Mouse (Mus musculus) megakaryocyte, adult 5-6 weeks (primary cell): ENCODE measurements around the gene Zdhhc14. TPM values are rescaled to one million over a fixed set of nuclear protein-coding genes. Genes with fewer than 3 reads are reported as not detected.

ENCODE experiments used
- ATAC-seq: 2 replicates; pipeline ENCODE4 v1.8.0; 2016; ENCODE audit warnings: mild to moderate bottlenecking, inconsistent platforms; ENCODE audit not compliant: poor library complexity, severe bottlenecking
- total RNA-seq, 2 experiments: library from RNA; stranded (forward) in 1 of 2; stranded (reverse) in 1 of 2; fragments of 153-499, 151-499 nt in 1 of 2; fragments of 221-1000, 200-1000 nt in 1 of 2; gene quantifications; 2 replicates each; pipeline versions ENCODE4 v1.2.3 to v1.2.4; 2015 to 2017

The Zdhhc14 gene
- total RNA-seq, 2 experiments from 2014 or later, result 0.87 to 1.4 TPM

DNA sequence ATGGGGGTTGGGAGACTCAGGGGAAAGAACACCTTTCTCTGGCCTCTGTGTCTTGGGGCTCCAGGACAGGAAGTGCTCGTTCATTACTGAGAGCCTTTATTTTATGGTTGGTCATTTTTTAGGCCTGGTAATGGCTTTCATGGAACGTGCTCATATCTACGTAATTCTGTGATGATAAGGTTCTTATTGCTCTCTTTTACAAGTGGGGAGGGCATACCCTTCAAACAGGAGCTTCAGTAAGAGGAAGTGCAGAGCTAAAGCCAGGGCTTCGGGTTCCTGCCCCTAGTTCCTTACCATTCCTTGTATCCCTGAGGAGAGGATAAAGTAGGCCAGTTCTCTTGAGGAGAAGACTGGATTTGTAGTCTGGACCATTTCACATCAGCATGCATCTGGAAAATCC, 158.3 kb downstream of the Zdhhc14 start:
- no peak for ATAC-seq

DNA sequence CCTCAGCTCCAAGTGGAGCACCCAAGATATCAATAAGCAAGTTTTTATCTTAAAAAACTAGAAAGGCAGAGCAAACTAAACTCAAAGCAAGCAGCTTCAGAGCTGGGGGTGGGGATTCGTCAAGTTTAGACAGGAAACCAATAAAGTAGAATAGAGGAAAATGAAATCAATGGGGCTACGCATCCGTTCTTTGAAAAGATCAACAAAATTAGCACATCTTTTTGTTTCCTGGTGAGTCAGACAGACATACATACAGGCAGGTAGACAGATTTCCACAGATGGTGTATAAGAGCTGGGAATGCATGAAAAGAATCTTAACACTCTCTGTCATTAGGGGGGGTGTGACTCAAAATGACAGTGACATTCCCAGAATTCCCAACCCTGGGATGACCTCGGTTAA, 159.2 kb downstream of the Zdhhc14 start:
- no peak for ATAC-seq

DNA sequence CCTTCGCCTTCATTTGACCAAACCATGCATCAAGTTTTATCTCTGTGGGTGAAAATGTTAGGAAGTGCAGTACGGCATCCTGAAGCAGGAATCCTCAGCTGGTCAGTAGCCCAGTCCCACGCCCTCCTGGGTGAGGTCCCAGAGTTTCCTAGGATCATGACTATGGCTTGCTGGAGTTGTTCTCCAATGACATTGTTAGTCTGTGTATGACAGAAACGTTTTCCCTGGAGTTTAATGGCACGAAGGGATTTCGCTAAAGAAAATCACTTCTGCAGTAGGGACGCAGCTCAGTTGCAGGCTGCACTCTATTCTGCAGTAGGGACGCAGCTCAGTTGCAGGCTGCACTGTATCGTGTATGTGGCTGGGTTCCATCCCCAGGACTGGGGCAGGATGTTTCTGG, 161.6 kb downstream of the Zdhhc14 start:
- no peak for ATAC-seq

DNA sequence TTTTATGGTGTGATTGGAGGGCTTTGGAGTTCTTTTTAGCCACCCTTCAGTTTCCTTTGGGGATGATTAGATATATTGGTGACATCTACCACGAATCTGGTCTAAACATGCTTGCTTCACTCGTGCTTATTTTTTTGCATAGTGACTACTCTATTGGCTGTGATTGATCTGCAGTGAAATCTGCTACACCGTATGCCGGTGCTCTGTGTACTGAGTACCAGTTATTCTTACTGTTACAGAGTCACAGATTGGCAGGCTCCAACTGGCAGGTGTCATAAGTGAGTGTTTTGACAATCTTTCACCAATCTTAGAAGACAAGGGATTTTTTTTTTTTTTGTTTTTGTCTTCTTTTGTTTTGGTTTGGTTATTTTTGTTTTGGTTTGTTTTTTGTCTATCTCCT, 163.2 kb downstream of the Zdhhc14 start:
- ATAC-seq, result no peak

DNA sequence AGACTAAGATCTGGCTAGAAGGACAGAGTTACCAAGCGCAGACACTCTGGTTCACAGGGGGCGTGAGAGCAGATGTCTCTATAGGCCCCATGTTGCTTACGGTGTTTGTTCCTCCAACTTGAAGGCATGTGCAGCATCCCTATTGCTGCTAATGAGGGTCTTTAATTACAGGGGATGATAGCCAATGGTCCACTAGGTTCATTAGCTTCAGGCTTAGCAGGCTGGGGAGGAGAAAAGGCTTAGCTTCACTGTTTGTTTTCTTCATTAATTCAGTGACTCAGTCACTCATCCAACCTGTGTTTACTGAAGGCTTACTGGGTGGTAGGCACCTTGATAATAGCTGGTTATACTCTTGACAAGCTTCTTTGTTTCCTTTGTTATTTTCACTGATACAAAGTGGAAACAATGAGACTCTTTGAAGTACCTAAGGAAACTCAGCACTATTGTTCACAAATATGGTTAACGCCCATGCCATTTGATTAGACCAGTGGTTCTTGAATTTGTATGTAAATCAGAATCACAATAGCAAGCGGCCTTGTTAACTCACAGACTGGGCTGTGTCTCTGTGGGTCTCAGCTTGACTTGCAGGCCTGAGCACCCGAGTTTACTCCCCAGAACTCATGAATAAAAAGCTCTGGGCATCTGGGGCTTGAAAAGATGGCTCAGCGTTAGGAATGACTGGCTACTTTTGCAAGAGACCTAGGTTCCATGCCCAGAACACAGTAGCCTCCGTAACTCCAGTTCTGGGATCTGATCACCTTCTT, 168.1 kb downstream of the Zdhhc14 start:
- no peak for ATAC-seq

DNA sequence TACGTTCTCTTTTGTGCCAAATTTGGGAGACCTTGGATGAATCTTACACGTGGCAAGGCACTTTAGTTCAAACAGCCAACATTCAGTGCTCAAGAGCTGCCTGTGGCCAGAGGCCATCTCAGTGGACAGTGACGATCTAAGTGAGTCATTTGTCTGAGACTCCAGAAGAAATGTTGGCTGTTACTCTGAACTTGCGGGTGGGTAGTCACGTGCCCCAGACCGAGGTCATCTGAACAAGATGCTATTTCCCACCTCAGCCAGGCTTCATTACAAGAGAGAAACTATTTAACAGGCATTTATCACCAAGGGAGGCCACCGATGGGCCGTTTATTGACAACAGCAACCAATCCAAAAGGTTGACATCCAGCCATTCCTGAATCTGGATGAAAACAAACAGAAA, 174.3 kb downstream of the Zdhhc14 start:
- ATAC-seq, result no peak

DNA sequence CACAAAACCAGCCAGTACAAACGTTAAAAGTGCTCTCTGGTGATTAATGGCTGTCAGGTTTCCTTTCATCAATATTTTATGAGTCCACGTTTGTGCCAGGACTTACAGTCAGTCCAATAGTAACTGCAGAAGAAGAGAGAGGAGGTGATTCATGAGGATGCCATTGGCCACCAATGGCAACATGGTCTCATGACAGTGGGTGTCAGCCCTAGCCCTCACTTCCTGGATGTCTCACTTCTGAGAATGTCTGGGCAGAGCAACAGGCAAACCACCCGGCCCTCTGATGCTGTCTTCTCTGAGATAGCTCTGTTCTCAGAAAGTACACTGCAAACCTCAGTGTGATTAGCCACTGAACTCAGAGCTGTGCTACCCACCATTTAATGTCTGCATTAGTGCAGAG, 176.1 kb downstream of the Zdhhc14 start:
- ATAC-seq, result no peak

DNA sequence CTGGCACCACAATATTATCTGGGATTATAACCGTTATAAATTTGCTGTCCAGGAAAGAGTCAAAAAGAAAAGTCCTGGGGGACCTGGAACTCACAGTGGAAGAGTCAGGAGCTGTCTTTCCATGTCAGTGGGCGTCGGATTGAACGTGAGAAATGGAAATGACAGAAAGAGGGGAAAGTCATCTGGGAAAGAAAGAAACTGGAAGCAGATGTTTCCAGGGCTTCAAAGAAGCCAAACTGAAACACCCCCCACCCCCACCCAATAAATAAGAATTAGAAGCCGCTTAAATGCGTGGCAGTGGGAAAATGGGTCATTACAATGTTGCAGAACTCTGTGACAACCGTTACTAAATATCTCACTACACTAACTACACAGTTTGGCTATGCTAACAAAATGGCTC, 176.6 kb downstream of the Zdhhc14 start:
- ATAC-seq, result no peak

DNA sequence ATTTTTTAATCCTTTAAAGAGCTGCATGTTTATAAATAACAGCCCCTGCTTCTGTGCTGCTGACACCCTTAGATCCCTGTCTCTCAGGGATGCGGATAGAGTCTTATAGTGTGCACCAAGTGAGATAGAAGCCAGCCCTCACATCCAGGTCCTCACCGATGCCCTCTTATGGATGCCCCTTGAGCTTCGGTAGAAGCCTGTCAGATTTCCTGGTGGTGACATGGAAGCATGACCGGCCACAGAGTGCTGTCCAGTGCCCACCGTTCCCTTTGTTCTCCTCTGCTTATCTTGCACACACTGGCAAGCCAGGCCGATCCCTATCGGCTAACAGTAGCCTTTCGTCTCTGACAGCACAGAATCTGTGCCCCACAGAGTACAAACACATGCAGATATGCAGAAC, 183.6 kb downstream of the Zdhhc14 start:
- ATAC-seq, result no peak

DNA sequence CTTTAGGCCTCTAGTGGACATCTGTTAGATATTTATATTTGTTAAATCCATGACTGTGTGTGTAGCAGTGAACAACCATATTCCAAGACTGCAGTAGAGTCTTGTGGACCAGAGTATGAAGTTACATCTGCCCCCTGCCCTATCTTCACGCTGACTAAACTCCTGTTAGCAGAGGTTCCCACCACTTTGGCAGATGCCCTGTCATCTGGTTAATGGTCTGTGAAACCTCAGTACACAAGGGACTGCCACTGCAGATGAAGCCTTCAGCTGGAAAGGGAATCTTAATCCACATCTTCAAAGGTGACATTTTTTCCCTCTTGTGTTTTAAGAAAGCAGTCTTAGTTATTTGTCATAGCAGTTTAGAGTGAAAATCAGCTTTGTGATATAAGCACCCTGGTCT, 187.0 kb downstream of the Zdhhc14 start:
- ATAC-seq, result no peak

DNA sequence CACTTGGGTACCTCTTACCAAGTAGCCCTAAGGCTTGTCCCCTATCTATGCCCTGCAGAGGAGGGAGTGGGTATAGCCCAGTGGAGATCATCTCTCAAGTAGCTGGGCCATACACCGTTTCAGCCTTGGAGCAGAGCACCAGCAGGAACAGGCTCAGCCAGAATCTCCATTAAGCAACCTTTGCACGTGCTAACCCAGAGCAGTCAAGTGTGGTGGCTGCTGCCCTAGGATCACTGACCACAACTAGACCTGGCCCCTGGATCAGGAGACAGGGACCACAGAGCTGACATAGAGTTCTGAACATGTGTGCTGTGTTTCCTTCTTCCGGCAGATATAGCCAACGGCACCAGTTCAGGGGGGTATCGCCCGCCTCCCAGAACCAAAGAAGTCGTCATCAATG, 193.0 kb downstream of the Zdhhc14 start:
- ATAC-seq, result no peak

DNA sequence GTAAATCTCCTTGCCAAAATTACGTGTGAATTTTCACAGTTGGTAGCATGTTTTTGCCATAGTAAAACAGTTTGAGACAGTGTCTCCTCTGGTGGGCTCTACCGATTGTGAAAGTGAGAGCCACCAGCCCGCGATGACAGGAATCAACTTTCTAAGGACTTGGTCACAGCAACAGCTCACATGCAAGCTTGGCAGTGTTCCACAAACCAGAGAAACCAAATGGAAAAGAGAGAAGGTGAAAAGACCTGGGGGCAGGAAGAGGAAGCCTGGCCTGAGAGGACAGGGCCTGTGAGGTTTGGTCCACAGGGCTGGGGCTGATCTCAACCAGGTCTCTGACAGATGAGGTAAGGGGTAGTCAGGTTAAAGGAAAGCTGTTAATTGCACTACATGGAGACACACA, 195.5 kb downstream of the Zdhhc14 start:
- no peak for ATAC-seq

DNA sequence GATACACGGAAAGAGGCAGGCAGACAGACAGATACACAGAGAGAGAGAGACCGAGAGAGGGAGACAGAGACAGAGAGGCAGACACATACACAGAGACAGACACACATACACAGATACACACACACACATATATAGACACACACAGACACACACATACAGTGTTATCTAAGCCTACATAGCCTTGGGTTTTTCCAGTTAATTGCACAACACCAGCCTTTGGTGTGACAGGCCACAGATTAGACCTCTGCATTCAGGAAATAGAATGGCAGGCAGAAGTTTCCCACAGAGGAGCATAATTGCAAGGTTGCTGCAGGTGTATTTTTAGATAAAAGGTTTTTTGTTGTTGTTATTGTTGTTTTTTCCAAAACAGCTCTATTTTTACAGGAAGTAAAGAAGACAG, 195.9 kb downstream of the Zdhhc14 start:
- ATAC-seq, result no peak

DNA sequence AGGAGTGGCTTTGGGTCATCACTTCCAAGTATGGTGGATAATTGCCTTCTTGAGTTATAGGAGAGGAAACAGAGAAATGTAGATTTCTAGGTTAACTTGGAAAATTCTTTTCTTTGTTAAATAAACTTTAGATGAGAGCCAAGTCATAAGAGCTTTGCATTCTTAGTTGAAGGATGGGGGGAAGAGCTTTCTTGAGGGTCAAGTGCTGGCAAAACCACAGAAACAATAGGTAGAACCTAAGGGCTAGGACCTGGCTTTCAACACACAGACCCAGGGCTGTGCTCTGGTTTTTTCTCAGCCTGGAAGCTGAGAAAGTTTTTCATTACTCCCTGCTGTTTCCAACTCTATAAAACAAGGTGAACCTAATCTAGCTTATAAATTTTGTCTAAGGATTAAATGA, 196.3 kb downstream of the Zdhhc14 start:
- ATAC-seq, result no peak

DNA sequence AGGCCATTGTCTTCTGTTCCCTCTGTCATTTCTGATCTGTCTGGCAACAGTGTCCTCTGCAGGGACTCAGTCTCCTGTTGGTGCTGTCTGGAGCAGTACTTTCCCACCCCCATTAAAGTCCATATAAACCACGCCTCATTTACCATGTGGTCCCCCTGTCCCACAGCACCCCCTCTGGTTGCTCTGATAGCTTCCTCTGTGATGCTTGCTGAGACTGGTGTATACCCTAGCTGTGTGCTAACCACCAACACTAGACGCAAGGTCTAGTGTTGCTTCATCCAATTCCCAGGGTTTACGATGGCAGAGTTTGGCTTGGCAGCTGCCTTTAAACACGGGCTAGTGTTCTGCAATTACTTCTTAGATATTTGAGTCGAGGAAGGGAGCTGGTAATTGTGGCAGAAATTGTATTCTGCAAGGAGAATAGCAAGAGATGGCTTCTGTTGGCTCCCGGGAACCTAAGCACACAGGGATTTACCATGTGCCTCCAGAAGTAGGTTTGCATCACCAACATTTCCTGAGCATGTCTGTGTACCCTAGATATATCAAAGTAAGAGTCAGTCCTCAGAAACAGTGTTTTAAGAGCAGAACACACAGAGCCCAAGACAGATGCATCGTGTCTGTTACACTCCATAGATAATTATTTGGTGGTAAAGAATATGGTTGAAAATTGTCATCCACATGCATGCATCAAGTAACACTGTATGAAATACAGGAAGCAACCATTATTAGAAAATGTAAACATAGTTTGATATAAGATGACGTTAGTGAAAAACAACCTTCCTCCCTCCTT, 198.6 kb downstream of the Zdhhc14 start:
- no peak for ATAC-seq

DNA sequence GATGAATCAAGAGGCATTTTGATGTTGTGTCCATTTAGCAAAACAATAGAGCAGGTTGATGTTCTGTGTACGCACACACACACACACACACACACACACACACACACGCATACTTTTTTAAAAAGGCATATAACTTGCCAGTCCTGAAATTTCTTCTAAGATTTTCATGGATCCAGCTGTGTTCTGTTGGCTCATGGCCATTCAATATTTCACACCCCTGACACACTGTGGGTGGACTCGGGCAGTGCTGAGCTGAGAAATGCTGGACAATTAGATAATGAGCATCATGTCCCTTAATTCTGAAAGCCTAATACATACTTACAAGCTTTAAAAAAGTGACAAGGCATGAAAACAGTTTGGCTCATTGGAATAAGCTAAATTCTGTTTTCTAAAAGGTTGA, 200.3 kb downstream of the Zdhhc14 start:
- no peak for ATAC-seq

DNA sequence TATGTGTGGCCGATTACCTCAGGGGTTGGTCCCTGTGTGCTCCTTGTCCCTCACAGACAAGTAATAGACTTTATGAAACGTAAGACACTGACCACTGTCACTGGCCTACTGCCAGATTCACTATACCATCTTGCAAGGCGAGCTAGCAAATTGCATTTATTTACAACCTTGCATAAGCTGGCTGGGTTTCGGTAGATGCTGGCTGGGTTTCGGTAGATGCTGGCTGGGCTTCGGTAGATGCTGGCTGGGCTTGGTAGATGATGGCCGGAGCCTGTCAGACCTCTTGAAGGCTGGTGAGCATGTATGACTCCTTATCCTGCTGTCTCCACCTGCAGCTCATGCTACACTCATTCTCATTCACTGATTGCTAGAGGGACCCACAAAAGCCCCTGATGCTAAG, 200.9 kb downstream of the Zdhhc14 start:
- ATAC-seq, result no peak

DNA sequence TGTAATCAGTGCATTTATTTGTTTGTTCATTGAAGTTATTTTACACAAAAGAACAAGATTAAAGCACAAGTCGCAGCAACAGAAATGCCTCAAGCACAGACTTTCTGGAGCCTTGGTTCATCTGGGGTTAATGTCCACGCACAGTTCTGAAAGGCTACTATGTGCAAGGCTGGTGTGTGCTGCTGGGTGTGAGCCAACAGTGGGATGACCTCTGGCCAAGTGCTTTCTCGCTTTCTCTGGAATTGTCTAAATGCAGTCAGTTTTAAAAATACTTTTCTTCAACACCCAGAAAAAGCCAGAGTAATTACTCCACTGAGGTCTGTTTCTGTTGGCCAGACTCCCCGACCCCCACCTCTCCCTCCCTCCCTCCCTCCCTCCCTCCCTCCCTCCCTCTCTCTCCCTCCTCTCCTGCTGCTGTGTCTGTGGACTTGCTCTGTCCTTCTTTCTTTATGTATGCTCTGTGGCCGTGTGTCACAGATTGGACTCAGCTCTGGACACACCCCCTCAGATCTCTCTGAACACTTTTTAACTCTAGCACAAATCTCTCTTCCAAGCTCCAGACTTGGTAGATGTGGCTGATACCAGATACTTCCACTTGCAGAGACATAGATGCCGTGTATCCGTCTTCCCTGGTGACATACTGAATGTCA, 206.2 kb downstream of the Zdhhc14 start:
- ATAC-seq, result no peak

DNA sequence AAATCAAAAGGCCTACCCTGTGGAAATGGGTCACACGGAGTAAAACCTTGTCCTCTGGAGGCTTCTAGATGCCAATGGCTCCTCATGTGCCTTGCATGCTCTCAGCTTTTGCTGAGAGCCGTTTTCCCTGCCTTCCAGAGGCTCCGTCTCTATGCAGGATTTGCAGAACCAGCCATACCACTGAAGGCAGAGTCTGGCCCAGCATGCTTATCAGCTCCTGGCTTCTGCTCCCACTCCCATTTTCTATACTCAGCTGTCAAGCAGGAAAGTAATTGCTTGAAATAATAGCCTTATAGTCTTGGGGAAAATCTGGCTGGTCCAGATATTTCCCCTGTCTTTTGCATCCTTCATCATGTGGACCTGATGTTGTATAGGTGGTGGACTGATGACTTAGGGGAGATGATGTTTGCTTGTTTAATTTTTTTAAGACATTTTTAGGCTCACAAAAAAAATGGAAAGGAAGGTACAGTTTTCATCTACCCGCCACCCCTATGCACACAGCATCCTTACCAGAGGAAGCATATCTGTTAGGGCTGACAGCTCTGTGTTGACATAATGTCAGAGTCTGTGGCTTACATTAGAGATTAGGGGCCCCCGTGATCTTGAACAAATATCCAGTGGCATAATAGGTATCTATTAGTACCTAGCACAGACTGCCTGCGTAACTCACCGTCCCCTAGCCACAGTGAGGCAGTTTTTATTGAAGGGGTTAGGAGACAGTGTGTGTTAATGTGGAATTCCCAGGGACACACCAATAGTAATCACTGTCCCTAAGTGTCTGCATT, 218.2 kb downstream of the Zdhhc14 start:
- no peak for ATAC-seq

DNA sequence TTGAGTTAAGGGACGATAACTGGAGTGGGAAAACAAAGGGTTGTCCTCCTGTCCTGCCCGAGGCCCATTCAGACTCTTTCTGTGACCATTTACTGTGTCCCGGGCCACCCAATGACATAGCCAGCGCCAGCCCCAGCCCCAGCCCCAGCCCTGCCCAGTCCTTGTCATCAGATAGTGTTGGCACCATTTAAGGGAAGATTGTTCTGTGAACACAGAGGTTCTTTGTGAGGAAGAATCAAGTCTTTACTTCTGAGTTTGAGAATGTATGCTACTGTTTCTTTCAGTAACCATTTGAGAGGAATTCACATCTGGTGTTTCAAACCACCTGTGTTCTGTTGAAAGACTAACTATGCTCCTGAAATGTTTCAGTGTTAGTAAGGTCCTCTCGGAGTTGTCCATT, 219.5 kb downstream of the Zdhhc14 start:
- ATAC-seq, result no peak

DNA sequence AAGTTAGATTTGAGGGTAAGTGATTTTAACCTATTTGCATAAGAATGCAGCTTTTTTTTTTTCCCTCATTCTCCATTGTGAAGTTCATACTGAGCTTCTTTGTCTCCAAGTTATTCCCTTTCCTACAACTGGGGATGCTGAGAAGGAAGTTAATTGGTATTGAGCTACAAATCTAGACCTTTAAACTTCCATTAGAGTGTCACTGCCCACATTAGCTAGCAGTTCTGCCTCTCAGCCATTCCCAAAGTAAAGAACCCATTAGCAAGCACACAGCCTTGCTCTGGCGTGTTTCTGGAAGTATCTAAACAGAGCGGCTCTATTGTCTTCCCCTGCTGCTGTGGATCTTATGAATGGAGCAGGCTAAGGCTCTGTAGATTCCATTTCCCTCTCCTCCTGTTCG, 220.8 kb downstream of the Zdhhc14 start:
- ATAC-seq, result no peak
